Mouse (Mus musculus): ENCODE measurements around the gene Zfp410. TPM values are rescaled to one million over a fixed set of nuclear protein-coding genes. Genes with fewer than 3 reads are reported as not detected.
A peak's percentile ranks its signal among the peaks of the same experiment; 100 is the strongest.

Zfp410 gene
- 97.3 and 102 TPM in 2 replicates for polyA plus RNA-seq (2015; fragmentation: Nextera tagmentation; extraction: Ambion mirVana)

DNA sequence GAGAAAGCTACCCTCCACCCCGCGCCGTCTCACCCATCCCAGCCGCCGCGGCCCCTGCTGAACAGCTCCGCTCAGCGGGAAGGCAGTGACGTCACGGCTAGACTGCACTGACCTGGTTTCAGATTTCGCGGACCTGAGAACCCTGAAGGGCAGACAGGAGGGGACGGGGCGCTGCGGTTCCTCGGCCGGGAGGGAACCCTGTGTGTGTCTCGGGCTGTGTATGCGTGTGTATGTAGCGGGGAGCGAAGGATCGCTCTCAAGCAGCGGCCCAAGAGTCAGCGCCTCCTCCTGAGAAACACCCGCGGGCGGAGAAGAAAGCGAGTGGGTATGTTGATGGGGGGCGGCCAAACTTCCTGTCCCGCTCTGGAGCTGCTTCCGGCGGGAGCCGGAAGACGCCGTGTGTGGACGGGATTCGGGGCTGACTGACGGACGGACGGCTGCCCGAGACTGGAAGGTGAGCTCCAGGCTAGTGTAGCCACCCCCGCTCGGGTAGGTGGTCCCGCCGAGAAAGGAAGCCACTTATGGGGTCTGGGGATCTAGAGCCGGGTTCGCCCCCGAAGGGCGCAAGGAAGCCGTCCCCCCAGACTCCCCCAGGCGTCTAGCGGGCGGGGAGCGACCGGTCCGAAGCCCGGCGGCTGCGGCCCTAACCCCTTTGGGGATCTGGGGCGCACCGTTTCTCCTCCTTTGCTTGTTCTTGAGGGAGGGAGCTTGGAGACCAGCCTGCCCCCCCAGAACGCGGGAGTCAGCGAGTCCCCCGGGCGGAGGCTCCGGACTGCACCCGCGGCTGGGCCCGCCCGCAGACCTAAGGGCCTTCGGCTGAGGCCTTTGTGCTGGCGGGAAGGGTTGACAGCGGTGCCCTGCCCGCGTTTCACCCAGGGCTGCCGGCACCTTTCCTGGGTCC, at the start of gene Zfp410:
TSS of gene Zfp410 (plus strand) at position 132 of the 901 bp plus-strand sequence.
- Histone ChIP-seq H3K27ac (peak within 1 kb of the TSS; percentile 97), H3K4me2 (replicated peaks) (peak within 1 kb of the TSS; percentile 87), H3K27me3 (no peaks in the 10 kb centered on the region), H3K4me1 (peaks cover 28% of the 10 kb centered on the region), H3K9ac (peak within 1 kb of the TSS; percentile 98), H3K4me3 (peak within 1 kb of the TSS; percentile 99), H3K36me3 (no peaks in the 10 kb centered on the region), H3K9me3 (no peaks in the 10 kb centered on the region)
- 0% methylated on average over 71 of the region's 77 CpGs for WGBS
- peak; percentile 94 for ATAC-seq (ENCODE audit: low FRiP score, low read depth)

DNA sequence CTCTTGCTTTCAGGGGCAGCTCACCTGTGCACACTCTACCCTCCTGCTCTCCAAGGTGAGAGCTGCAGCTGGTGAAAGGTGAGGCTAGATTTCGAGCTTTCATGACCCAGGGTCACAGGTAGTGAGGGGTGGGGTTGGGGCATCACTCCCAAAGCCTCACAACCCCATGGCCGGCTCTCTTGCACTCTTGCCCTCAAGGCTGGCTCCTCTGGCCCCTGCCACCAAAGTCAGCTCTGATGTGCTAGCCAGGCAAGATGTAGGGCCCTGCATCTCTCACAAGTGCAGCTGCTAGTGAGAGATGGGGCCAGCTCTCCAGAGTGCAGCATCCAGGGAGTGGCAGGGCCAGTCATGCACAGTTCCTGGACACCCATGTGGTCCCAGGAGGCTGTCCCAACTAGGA, 49.4 kb upstream of the Zfp410 start:
- Histone ChIP-seq H3K4me1 (no peaks in the 10 kb centered on the region), H3K27me3 (no peaks in the 10 kb centered on the region), H3K9me3 (no peaks in the 10 kb centered on the region), H3K9ac (no peak overlapping the region), H3K27ac (no peak overlapping the region), H3K36me3 (no peaks in the 10 kb centered on the region), H3K4me3 (no peak overlapping the region), H3K4me2 (replicated peaks) (no peak overlapping the region)
- no peak for ATAC-seq (ENCODE audit: low FRiP score, low read depth)
- 53% methylated on average over 2 of the region's 2 CpGs for WGBS

DNA sequence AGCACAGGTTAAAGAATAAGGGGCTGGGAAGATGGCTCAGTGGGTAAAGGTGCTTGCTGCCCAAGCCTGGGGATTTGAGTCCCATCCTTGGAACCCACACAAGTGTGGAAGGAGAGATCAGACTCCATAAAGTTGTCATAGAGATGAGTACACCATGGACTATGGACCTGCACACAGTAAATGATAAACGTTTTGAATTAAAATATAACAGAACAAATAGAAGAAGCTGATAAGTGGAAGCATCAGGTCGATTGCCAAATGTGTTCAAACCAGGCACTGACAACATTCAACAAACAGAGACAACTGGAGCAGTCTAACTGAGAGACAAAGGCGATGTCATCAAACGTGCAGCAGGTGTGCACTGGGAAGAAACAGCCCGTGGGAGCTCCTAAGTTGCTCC, 43.3 kb upstream of the Zfp410 start:
- H3K27ac ChIP-seq: no peak overlapping the region
- no peaks in the 10 kb centered on the region for H3K4me1 ChIP-seq
- 71% methylated on average over 5 of the region's 5 CpGs for WGBS
- H3K9ac ChIP-seq: no peak overlapping the region
- H3K4me3 ChIP-seq: no peak overlapping the region
- H3K4me2 ChIP-seq (replicated peaks): no peak overlapping the region
- no peaks in the 10 kb centered on the region for H3K27me3 ChIP-seq
- no peaks in the 10 kb centered on the region for H3K36me3 ChIP-seq
- 0 out of 2 replicates have a peak, but pooled peaks cover 4% of the 10 kb centered on the region for H3K9me3 ChIP-seq
- ATAC-seq (ENCODE audit: low FRiP score, low read depth): no peak

DNA sequence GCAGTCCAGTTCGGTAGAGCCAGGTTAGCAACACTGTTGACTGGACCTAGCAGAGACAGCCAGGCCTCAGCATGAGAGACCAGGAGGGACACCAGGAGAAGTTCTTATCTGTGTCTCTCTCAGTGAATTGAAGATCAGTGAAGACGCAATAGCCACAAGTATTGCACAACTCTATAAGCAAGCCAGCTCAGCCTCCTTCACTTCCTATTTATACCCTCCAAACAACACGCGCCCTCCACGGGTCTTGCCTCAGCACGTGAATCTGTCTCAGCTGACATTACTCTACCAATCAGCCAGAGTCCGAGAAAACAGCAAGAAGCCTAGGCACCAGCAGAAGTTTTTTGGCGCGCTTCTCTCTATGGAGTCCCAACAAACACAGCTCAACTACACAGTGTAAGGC, 41.4 kb upstream of the Zfp410 start:
- Histone ChIP-seq H3K4me2 (replicated peaks) (no peak overlapping the region), H3K4me3 (no peak overlapping the region), H3K36me3 (no peaks in the 10 kb centered on the region), H3K4me1 (no peaks in the 10 kb centered on the region), H3K27me3 (no peaks in the 10 kb centered on the region), H3K9ac (no peak overlapping the region), H3K9me3 (0 out of 2 replicates have a peak, but pooled peaks cover 4% of the 10 kb centered on the region), H3K27ac (no peak overlapping the region)
- no peak for ATAC-seq (ENCODE audit: low FRiP score, low read depth)
- WGBS: 91% methylated on average over 9 of the region's 9 CpGs

DNA sequence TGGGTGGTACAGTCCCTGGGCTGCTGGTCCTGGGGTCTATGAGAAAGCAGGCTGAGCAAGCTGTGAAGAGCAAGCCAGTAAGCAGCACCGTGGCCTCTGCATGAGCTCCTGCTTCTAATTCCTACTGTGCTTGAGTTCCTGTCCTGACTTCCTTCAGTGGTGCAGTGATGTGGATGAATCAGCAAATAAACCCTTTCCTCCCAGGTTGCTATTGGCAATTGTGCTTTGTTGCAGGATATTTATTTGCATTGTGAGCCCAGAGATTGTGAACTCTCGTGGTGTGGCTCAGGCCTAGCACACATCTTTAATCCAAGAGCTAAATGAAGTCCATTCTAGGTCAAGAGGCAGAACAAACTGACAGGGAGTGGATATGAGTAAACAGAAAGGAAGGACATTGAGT, 40.4 kb upstream of the Zfp410 start:
- H3K9ac ChIP-seq: no peak overlapping the region
- WGBS: 92% methylated on average over 2 of the region's 2 CpGs
- no peaks in the 10 kb centered on the region for H3K36me3 ChIP-seq
- H3K4me2 ChIP-seq (replicated peaks): no peak overlapping the region
- no peaks in the 10 kb centered on the region for H3K4me1 ChIP-seq
- ATAC-seq (ENCODE audit: low FRiP score, low read depth): no peak
- no peaks in the 10 kb centered on the region for H3K27me3 ChIP-seq
- H3K9me3 ChIP-seq: 0 out of 2 replicates have a peak, but pooled peaks cover 4% of the 10 kb centered on the region
- H3K27ac ChIP-seq: no peak overlapping the region
- no peak overlapping the region for H3K4me3 ChIP-seq

DNA sequence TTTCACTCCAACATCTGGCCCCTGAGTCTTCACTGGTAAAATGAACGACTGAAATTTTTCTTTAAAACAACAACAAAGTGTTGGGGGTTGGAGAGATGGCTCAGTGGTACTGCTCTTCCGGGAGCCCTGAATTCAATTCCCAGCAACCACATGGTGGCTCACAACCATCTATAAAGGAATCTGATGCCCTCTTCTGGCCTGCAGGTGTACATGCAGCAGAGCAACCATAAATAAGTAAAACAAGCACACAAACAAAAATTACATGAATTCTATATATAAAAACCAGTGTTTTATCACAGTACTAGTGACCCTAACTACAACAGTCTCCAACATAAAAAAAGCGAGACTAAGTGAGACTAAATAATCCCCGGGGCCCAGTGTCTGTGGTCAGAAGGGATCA, 39.9 kb upstream of the Zfp410 start:
- no peaks in the 10 kb centered on the region for H3K27me3 ChIP-seq
- H3K4me1 ChIP-seq: no peaks in the 10 kb centered on the region
- H3K9ac ChIP-seq: no peak overlapping the region
- no peaks in the 10 kb centered on the region for H3K36me3 ChIP-seq
- H3K9me3 ChIP-seq: 0 out of 2 replicates have a peak, but pooled peaks cover 4% of the 10 kb centered on the region
- H3K4me2 ChIP-seq (replicated peaks): no peak overlapping the region
- H3K27ac ChIP-seq: no peak overlapping the region
- WGBS: 80% methylated on average over 4 of the region's 4 CpGs
- no peak for ATAC-seq (ENCODE audit: low FRiP score, low read depth)
- H3K4me3 ChIP-seq: no peak overlapping the region

DNA sequence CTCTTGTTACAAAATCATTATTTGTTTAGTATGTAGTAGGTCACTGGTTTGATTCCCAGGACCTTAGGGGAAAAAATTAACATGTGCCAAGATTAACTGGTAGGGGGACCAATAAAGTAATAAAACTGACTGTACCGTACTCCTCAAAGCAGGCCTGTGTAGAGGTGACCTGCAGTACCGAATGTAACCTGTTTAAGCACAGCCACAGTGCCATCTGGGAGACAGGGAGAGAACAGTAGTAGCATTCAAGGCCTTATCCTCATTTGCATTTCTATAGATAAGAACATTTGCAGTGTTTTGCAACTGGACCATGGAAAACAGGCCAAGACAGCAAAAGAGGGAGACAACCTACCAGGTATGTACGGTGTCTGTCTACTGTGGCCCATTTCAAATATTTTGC, 38.8 kb upstream of the Zfp410 start:
- 0 out of 2 replicates have a peak, but pooled peaks cover 4% of the 10 kb centered on the region for H3K9me3 ChIP-seq
- no peak overlapping the region for H3K4me2 ChIP-seq (replicated peaks)
- no peak for ATAC-seq (ENCODE audit: low FRiP score, low read depth)
- H3K4me1 ChIP-seq: no peaks in the 10 kb centered on the region
- H3K27me3 ChIP-seq: no peaks in the 10 kb centered on the region
- H3K27ac ChIP-seq: no peak overlapping the region
- no peak overlapping the region for H3K9ac ChIP-seq
- 69% methylated on average over 3 of the region's 3 CpGs for WGBS
- H3K4me3 ChIP-seq: no peak overlapping the region
- no peaks in the 10 kb centered on the region for H3K36me3 ChIP-seq

DNA sequence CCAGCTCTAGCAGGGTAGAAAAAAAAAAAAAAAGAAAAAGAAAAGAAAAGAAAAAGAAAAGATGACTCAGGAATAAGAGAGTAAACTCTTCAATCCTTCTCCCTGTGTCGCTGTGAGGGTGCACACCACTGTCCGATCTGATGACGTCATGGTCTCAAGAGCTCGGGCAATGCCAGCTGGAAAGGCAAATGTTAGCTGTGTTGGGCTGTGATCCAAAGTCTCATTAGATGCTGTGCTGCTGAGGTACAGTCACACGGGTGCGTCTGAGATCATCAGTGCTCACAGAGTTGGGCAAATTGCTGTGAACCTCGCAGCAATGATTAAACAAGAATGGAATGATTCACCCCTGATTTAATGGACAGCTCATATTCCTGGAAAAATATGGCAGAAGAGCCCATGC, 37.8 kb upstream of the Zfp410 start:
- H3K27ac ChIP-seq: no peak overlapping the region
- ATAC-seq (ENCODE audit: low FRiP score, low read depth): no peak
- H3K36me3 ChIP-seq: no peaks in the 10 kb centered on the region
- no peak overlapping the region for H3K9ac ChIP-seq
- no peaks in the 10 kb centered on the region for H3K27me3 ChIP-seq
- no peaks in the 10 kb centered on the region for H3K4me1 ChIP-seq
- H3K4me2 ChIP-seq (replicated peaks): no peak overlapping the region
- H3K4me3 ChIP-seq: no peak overlapping the region
- WGBS: 84% methylated on average over 7 of the region's 7 CpGs
- 0 out of 2 replicates have a peak, but pooled peaks cover 4% of the 10 kb centered on the region for H3K9me3 ChIP-seq

DNA sequence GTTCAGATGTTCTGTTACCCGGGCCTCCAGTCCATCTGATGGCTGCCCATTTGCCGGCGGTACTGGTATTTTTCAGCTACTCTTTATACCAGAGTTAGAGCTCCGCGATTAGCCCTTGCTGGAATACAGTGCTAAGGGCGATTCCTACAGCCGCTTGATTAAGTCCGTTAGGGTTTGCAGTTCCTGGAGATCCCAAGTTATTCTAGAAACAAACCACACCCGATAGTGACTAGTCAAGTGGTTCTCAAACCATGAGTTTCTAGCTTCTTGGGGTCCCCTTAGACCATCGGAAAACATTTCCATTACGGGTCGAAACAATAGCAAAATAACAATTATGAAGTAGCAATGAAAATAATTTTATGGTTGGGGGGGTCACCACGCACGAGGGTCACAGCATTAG, 32.3 kb upstream of the Zfp410 start:
- H3K9ac ChIP-seq: no peak overlapping the region
- WGBS: 77% methylated on average over 14 of the region's 14 CpGs

DNA sequence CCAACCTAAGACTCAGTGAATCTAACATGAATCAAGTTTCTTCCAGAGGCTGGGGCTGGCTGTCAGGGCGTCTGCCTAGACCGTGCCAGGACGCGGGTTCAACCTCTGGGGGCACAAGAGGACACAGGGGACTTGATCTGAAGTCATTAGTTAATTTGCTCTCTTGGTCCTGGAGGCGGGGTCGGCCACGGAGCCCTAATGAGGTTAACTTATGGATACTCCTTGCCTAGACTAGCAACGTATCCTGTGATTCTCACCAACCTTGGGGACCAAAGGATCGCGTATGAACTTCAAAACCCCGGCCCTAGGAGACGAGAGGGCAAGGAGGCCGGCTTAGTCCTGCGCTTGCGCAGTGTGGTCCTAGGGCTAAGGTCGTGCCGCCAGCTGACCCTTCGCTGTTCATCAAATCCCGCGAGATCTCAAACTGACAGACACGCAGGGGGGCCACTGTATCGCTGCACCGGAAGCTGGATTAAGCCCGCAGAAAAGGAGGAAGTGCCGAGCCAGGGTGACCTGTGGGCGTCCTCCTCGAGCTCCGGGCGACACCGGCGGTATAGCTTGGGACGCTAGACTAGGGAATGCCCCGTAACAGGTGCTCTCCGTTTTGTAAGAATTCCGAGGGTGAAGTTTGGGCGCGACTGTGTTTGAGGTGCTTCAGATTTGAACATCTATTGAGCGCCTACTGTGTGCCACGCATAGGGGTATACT, 31.6 kb upstream of the Zfp410 start, which contains the start of gene Ptgr2:
TSS of gene Ptgr2 (plus strand) at position 348 of the 708 bp plus-strand sequence.
- Histone ChIP-seq H3K27me3 (no peaks in the 10 kb centered on the region), H3K4me1 (peaks cover 7% of the 10 kb centered on the region; the same call in 1 of the 2 replicates), H3K4me2 (replicated peaks) (peak within 1 kb of the TSS; percentile 81), H3K27ac (no peak within 1 kb of the TSS), H3K4me3 (peak within 1 kb of the TSS; percentile 56), H3K9me3 (no peaks in the 10 kb centered on the region), H3K9ac (peak within 1 kb of the TSS; percentile 69), H3K36me3 (no peaks in the 10 kb centered on the region)
- WGBS: under 1% methylated on average over 39 of the region's 39 CpGs
- peak; percentile 87 for ATAC-seq (ENCODE audit: low FRiP score, low read depth)

More for the DNA sequence above, 32.3 kb upstream of the Zfp410 start:
- H3K4me1 ChIP-seq: peaks cover 7% of the 10 kb centered on the region; the same call in 1 of the 2 replicates
- H3K27ac ChIP-seq: no peak overlapping the region
- H3K36me3 ChIP-seq: no peaks in the 10 kb centered on the region
- no peaks in the 10 kb centered on the region for H3K27me3 ChIP-seq
- peak overlapping the region; percentile 56 for H3K4me3 ChIP-seq
- peak overlapping the region; percentile 81 for H3K4me2 ChIP-seq (replicated peaks)
- H3K9me3 ChIP-seq: no peaks in the 10 kb centered on the region
- no peak for ATAC-seq (ENCODE audit: low FRiP score, low read depth)

DNA sequence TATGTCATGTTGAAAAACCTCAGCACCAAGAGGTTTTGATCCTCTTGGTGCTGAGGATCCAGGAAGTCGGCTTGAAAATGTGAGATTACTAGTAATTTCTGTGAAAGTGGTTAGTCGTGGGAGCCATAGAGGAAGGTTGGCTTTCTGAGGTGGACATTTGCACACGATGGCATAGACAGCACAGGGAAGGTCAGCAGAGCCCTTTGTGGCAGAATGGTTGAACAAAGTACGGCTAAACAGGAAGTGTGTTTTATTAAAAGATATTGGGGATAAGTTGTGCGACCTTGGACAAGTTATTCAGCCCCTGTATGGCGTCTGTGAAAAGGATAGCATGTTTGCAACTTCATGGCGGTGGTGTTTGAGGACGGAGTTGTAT, 31.1 kb upstream of the Zfp410 start:
- Histone ChIP-seq H3K27me3 (no peaks in the 10 kb centered on the region), H3K27ac (no peak overlapping the region), H3K36me3 (no peaks in the 10 kb centered on the region), H3K4me1 (peaks cover 7% of the 10 kb centered on the region; the same call in 1 of the 2 replicates), H3K9ac (peak overlapping the region; percentile 69), H3K4me3 (peak overlapping the region; percentile 56), H3K4me2 (replicated peaks) (peak overlapping the region; percentile 81), H3K9me3 (no peaks in the 10 kb centered on the region)
- no peak for ATAC-seq (ENCODE audit: low FRiP score, low read depth)
- 42% methylated on average over 8 of the region's 8 CpGs for WGBS

DNA sequence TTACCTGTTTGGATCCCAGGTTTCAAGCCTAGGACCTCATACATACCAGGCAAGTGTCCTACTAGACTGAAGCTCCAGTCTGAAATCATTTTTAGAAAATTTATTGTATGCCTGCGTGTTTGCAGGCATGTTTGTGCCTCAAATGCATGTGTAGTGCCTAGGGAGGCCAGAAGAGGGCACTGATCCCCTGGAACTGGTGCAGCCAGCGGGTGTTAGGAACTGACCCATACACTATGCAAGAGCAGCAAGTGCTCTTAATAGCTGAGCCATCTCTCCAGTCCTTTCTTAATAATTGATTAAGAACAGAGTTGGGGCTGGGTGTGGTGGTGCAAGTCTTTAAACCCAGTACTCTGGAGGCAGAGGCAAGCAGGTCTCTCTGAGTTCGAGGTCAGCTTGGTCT, 28.2 kb upstream of the Zfp410 start:
- peaks cover 7% of the 10 kb centered on the region; the same call in 1 of the 2 replicates for H3K4me1 ChIP-seq
- H3K4me3 ChIP-seq: no peak overlapping the region
- no peak overlapping the region for H3K9ac ChIP-seq
- peaks cover 7% of the 10 kb centered on the region for H3K36me3 ChIP-seq
- no peak overlapping the region for H3K4me2 ChIP-seq (replicated peaks)
- no peaks in the 10 kb centered on the region for H3K9me3 ChIP-seq
- no peaks in the 10 kb centered on the region for H3K27me3 ChIP-seq
- ATAC-seq (ENCODE audit: low FRiP score, low read depth): no peak
- no peak overlapping the region for H3K27ac ChIP-seq
- 57% methylated on average over 3 of the region's 3 CpGs for whole genome bisulfite sequencing
